Mouse (Mus musculus): ENCODE results near the gene Zfp651. TPM values are rescaled to one million over a fixed set of nuclear protein-coding genes. Genes with fewer than 3 reads are reported as not detected.

Zfp651 gene
- polyA plus RNA-seq, 1 experiment from 2014 or later, result 0.89 TPM

DNA sequence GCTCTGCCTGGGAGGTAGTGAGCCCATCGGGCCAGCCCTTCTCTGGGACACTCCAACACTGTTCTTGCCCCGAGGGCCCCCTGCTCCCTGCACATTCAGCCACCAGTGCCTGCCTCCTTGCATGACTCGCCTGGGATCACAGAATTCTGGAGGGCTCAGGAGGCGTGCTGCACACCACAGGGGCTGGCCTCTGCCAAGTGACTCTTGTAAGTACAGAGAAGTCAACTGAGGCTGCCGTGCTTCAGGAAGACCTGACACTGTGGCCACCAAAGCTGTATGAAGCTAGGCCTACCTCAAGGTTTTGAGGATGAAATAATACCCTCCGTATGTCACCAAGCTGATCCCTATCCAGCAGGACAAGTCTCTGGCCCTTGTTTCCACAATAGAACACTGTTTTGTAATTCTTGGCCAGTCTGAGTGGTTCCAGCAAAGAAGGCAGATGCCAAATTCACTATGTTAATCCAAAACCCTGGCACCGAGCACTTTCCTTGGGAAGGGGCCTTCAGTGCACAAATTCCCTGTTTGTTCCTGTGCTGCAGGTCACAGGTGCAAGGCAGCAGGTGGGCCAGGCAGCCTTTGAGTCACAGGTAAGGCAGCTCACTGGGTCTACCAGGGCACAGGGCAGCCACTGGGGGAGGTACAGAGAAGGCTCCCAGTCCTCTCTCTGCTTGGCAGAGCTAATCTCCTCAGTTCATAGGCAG lies 60.8 kb downstream of the Zfp651 start:
- no peaks in the 10 kb centered on the region for H3K36me3 ChIP-seq (ENCODE audit: control insufficient read depth, insufficient read depth)
- no peaks in the 10 kb centered on the region for H3K27me3 ChIP-seq (ENCODE audit: control insufficient read depth, insufficient read depth, low read depth, low read length)
- no peak overlapping the region for H3K4me2 ChIP-seq (ENCODE audit: low read depth, low read length)
- 45% methylated on average over 7 of the region's 7 CpGs for WGBS (ENCODE audit: insufficient replicate concordance)
- H3K27ac ChIP-seq (ENCODE audit: low read length), result no peak overlapping the region
- no peak for ATAC-seq (ENCODE audit: low read depth)
- no peaks in the 10 kb centered on the region for H3K9me3 ChIP-seq (replicated peaks; ENCODE audit: control insufficient read depth, low read length)
- H3K9ac ChIP-seq (ENCODE audit: low read depth, low read length), result no peak overlapping the region
- H3K4me3 ChIP-seq (ENCODE audit: low read depth, low read length), result no peak overlapping the region
- no peaks in the 10 kb centered on the region for H3K4me1 ChIP-seq (ENCODE audit: control insufficient read depth, low read depth, low read length)

DNA sequence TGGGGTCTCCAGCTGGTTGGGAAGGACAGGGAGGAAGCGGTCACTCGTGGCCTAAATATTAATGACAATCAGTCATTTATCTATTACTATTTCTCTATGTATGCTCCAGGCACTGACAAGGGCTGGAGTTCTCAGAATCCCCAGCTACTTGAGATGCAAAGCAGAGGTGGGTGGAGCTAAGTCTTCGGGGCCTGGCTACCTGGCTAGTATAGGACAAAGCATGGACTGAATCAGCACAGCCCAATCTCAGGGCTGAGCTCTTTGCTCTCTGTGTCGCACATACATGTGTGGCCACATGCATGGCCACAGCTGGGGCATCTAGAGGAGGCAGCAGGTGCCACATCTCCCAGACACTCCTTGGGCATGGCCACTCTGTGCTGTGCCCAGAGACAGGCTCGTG lies 61.6 kb downstream of the Zfp651 start:
- WGBS (ENCODE audit: insufficient replicate concordance), result 45% methylated on average over 5 of the region's 5 CpGs
- H3K4me3 ChIP-seq (ENCODE audit: low read depth, low read length), result no peak overlapping the region
- no peaks in the 10 kb centered on the region for H3K36me3 ChIP-seq (ENCODE audit: control insufficient read depth, insufficient read depth)
- no peak for ATAC-seq (ENCODE audit: low read depth)
- no peak overlapping the region for H3K4me2 ChIP-seq (ENCODE audit: low read depth, low read length)
- no peak overlapping the region for H3K27ac ChIP-seq (ENCODE audit: low read length)
- H3K9ac ChIP-seq (ENCODE audit: low read depth, low read length), result no peak overlapping the region
- H3K9me3 ChIP-seq (replicated peaks; ENCODE audit: control insufficient read depth, low read length), result no peaks in the 10 kb centered on the region
- no peaks in the 10 kb centered on the region for H3K4me1 ChIP-seq (ENCODE audit: control insufficient read depth, low read depth, low read length)
- no peaks in the 10 kb centered on the region for H3K27me3 ChIP-seq (ENCODE audit: control insufficient read depth, insufficient read depth, low read depth, low read length)

Other genes starting within 250 kb of the Zfp651 start
- gene Lyzl4, start 117.2 kb upstream of the Zfp651 start, polyA plus RNA-seq (2015; fragmentation: Nextera tagmentation; extraction: Ambion mirVana), result 0.09 and 0.18 TPM in 2 replicates
- gene Vipr1, start 116.6 kb upstream of the Zfp651 start, polyA plus RNA-seq (2015; fragmentation: Nextera tagmentation; extraction: Ambion mirVana), result 0.35 and 0.58 TPM in 2 replicates
- 2.8 and 3.0 TPM in 2 replicates for gene Sec22c, start 53.8 kb upstream of the Zfp651 start, polyA plus RNA-seq (2015; fragmentation: Nextera tagmentation; extraction: Ambion mirVana)
- 54.9 and 55.5 TPM in 2 replicates for gene Ss18l2, start 49.0 kb upstream of the Zfp651 start, polyA plus RNA-seq (2015; fragmentation: Nextera tagmentation; extraction: Ambion mirVana)
- 24.9 and 25.2 TPM in 2 replicates for gene Nktr, start 40.2 kb upstream of the Zfp651 start, polyA plus RNA-seq (2015; fragmentation: Nextera tagmentation; extraction: Ambion mirVana)
- gene Klhl40, start 18.3 kb downstream of the Zfp651 start, polyA plus RNA-seq (2015; fragmentation: Nextera tagmentation; extraction: Ambion mirVana), result 0.53 and 1.5 TPM in 2 replicates
- gene Hhatl, start 33.2 kb downstream of the Zfp651 start, polyA plus RNA-seq (2015; fragmentation: Nextera tagmentation; extraction: Ambion mirVana), result 0.07 and 0.31 TPM in 2 replicates
- gene Ccdc13, start 80.1 kb downstream of the Zfp651 start, polyA plus RNA-seq (2015; fragmentation: Nextera tagmentation; extraction: Ambion mirVana), result 0.07 TPM in 1 of 2 replicates, not detected in the other
- 114 and 136 TPM in 2 replicates for gene Higd1a, start 99.0 kb downstream of the Zfp651 start, polyA plus RNA-seq (2015; fragmentation: Nextera tagmentation; extraction: Ambion mirVana)
- 0.43 and 0.72 TPM in 2 replicates for gene Ackr2, start 139.0 kb downstream of the Zfp651 start, polyA plus RNA-seq (2015; fragmentation: Nextera tagmentation; extraction: Ambion mirVana)
- 13.0 and 19.0 TPM in 2 replicates for gene Cyp8b1, start 157.0 kb downstream of the Zfp651 start, polyA plus RNA-seq (2015; fragmentation: Nextera tagmentation; extraction: Ambion mirVana)
- gene Fam198a, start 191.7 kb downstream of the Zfp651 start, polyA plus RNA-seq (2015; fragmentation: Nextera tagmentation; extraction: Ambion mirVana), result 0.40 and 0.76 TPM in 2 replicates
- 2.9 and 3.2 TPM in 2 replicates for gene Pomgnt2, start 237.8 kb downstream of the Zfp651 start, polyA plus RNA-seq (2015; fragmentation: Nextera tagmentation; extraction: Ambion mirVana)